Mouse (Mus musculus) stomach, embryonic 16.5 days (tissue): ENCODE data around the gene Med26. TPM values are rescaled to one million over a fixed set of nuclear protein-coding genes. Genes with fewer than 3 reads are reported as not detected.

Source experiments
- ATAC-seq: fragments of 200-750 bp; cut with Nextera tagmentation; 2 replicates; pipeline ENCODE4 v1.8.0; 2017; ENCODE audit warnings: moderate number of reproducible peaks, moderate TSS enrichment; ENCODE audit not compliant: insufficient read depth, low FRiP score
- H3K27ac ChIP-seq: fragments of 300-500 bp; sonication (generic); 2 replicates; pipeline ENCODE4 v1.5.1; 2014; ENCODE audit warnings: low read length
- H3K27me3 ChIP-seq: fragments of 300-500 bp; sonication (generic); 2 replicates; pipeline ENCODE4 v1.6.1; 2014; ENCODE audit warnings: low read length, control low read depth, mixed read lengths; ENCODE audit not compliant: control insufficient read depth, insufficient read depth
- H3K36me3 ChIP-seq: fragments of 300-500 bp; sonication (generic); 2 replicates; pipeline ENCODE4 v1.6.1; 2014; ENCODE audit warnings: low read length; ENCODE audit not compliant: control insufficient read depth, insufficient read depth
- H3K4me1 ChIP-seq: fragments of 300-500 bp; sonication (generic); 2 replicates; pipeline ENCODE4 v1.6.1; 2014; ENCODE audit warnings: low read length, control low read depth, mixed read lengths; ENCODE audit not compliant: control insufficient read depth, insufficient read depth
- H3K4me2 ChIP-seq: fragments of 300-500 bp; sonication (generic); 2 replicates; pipeline ENCODE4 v1.6.1; 2014; ENCODE audit warnings: low read depth, low read length, mixed read lengths
- H3K4me3 ChIP-seq: fragments of 300-500 bp; sonication (generic); replicated peaks from 2 replicates; pipeline ENCODE4 v1.5.1; 2014; ENCODE audit warnings: mild to moderate bottlenecking, low read length
- H3K9ac ChIP-seq: fragments of 300-500 bp; sonication (generic); 2 replicates; pipeline ENCODE4 v1.6.1; 2014; ENCODE audit warnings: low read length
- H3K9me3 ChIP-seq: fragments of 300-500 bp; sonication (generic); replicated peaks from 2 replicates; pipeline ENCODE4 v1.6.1; 2016; ENCODE audit warnings: low read length, control low read depth; ENCODE audit not compliant: control insufficient read depth
- WGBS: fragments of 180-500 bp; shearing (Covaris S2); extraction: QIAGEN DNeasy Blood & Tissue Kit; methylation state at CpG from one replicate; pipeline ENCODE4 v1.1.7; 2014; 5-methylcytosine and 5-hydroxymethylcytosine counted together
- polyA plus RNA-seq: library from polyadenylated mRNA; unstranded; fragments of >200 nt; fragmentation: Nextera tagmentation; extraction: Ambion mirVana; gene quantifications from 2 replicates; pipeline ENCODE4 v1.2.1, GENCODE M21; 2015

Gene Med26
- polyA plus RNA-seq, 1 experiment from 2014 or later: 14.7 TPM

GRCm38 (mm10) chr8:72496217-72496616 is 51.9 kb downstream of the Med26 start:
- no peak overlapping the region for H3K4me2 ChIP-seq
- H3K27me3 ChIP-seq: no peaks in the 10 kb centered on the region
- peaks cover 10% of the 10 kb centered on the region; the same call in 1 of the 2 replicates for H3K36me3 ChIP-seq
- no peak for ATAC-seq
- H3K27ac ChIP-seq: no peak overlapping the region
- WGBS: 86% methylated on average over 19 of the region's 19 CpGs
- H3K4me1 ChIP-seq: peaks cover 16% of the 10 kb centered on the region
- H3K4me3 ChIP-seq: no peak overlapping the region
- H3K9ac ChIP-seq: no peak overlapping the region
- H3K9me3 ChIP-seq: no peaks in the 10 kb centered on the region

GRCm38 (mm10) chr8:72495411-72496111 is 52.5 kb downstream of the Med26 start:
- Histone ChIP-seq H3K9ac (no peak overlapping the region), H3K27ac (no peak overlapping the region), H3K4me1 (peaks cover 20% of the 10 kb centered on the region), H3K36me3 (peaks cover 10% of the 10 kb centered on the region; the same call in 1 of the 2 replicates), H3K27me3 (no peaks in the 10 kb centered on the region), H3K4me2 (no peak overlapping the region), H3K4me3 (no peak overlapping the region), H3K9me3 (no peaks in the 10 kb centered on the region)
- WGBS: 88% methylated on average over 23 of the region's 23 CpGs
- ATAC-seq: no peak

GRCm38 (mm10) chr8:72493381-72493780 is 54.7 kb downstream of the Med26 start:
- H3K9me3 ChIP-seq: no peaks in the 10 kb centered on the region
- peak overlapping the region; percentile 42; the same call in 1 of the 2 replicates for H3K27ac ChIP-seq
- peaks cover 20% of the 10 kb centered on the region for H3K4me1 ChIP-seq
- 11% methylated on average over 8 of the region's 8 CpGs for WGBS
- H3K4me3 ChIP-seq: peak overlapping the region; percentile 87
- no peak for ATAC-seq
- H3K36me3 ChIP-seq: peaks cover 10% of the 10 kb centered on the region; the same call in 1 of the 2 replicates
- peak overlapping the region; percentile 59 for H3K4me2 ChIP-seq
- no peaks in the 10 kb centered on the region for H3K27me3 ChIP-seq
- peak overlapping the region; percentile 68 for H3K9ac ChIP-seq

- H3K4me3 ChIP-seq: peak overlapping the region; percentile 87
- H3K4me2 ChIP-seq: peak overlapping the region; percentile 90
- H3K9me3 ChIP-seq: no peaks in the 10 kb centered on the region
- H3K4me1 ChIP-seq: peaks cover 20% of the 10 kb centered on the region
- ATAC-seq: peak; percentile 99
- peak overlapping the region; percentile 88 for H3K9ac ChIP-seq
- H3K27me3 ChIP-seq: no peaks in the 10 kb centered on the region
- peak overlapping the region; percentile 72; the same call in 1 of the 2 replicates for H3K27ac ChIP-seq
- under 1% methylated on average over 56 of the region's 56 CpGs for WGBS
- peaks cover 14% of the 10 kb centered on the region; the same call in 1 of the 2 replicates for H3K36me3 ChIP-seq
Measured at GRCm38 (mm10) chr8:72492622-72493081, 55.4 kb downstream of the Med26 start.

GRCm38 (mm10) chr8:72491680-72492621 is 56.1 kb downstream of the Med26 start, which contains the start of gene Slc35e1:
TSS of gene Slc35e1 (minus strand) at chr8:72492614.
- Histone ChIP-seq H3K9me3 (no peaks in the 10 kb centered on the region), H3K4me3 (peak within 1 kb of the TSS; percentile 87), H3K9ac (peak within 1 kb of the TSS; percentile 88), H3K36me3 (peaks cover 14% of the 10 kb centered on the region; the same call in 1 of the 2 replicates), H3K4me2 (peak within 1 kb of the TSS; percentile 90), H3K27ac (peak within 1 kb of the TSS; percentile 72), H3K27me3 (no peaks in the 10 kb centered on the region), H3K4me1 (peaks cover 20% of the 10 kb centered on the region)
- ATAC-seq: peak; percentile 26; the same call in 1 of the 2 replicates
- under 1% methylated on average over 80 of the region's 98 CpGs for WGBS

- WGBS: 78% methylated on average over 2 of the region's 2 CpGs
- peaks cover 20% of the 10 kb centered on the region for H3K4me1 ChIP-seq
- H3K27me3 ChIP-seq: no peaks in the 10 kb centered on the region
- peak overlapping the region; percentile 90 for H3K4me2 ChIP-seq
- H3K36me3 ChIP-seq: peaks cover 17% of the 10 kb centered on the region; the same call in 1 of the 2 replicates
- no peaks in the 10 kb centered on the region for H3K9me3 ChIP-seq
- peak overlapping the region; percentile 88; the same call in 1 of the 2 replicates for H3K9ac ChIP-seq
- no peak overlapping the region for H3K27ac ChIP-seq
- H3K4me3 ChIP-seq: peak overlapping the region; percentile 87
- no peak for ATAC-seq
Measured at GRCm38 (mm10) chr8:72491017-72491416, 57.1 kb downstream of the Med26 start.

- ATAC-seq: no peak
- Histone ChIP-seq H3K36me3 (peaks cover 30% of the 10 kb centered on the region), H3K4me1 (peaks cover 11% of the 10 kb centered on the region), H3K4me2 (no peak overlapping the region), H3K9ac (no peak overlapping the region), H3K4me3 (no peak overlapping the region), H3K27ac (no peak overlapping the region), H3K27me3 (no peaks in the 10 kb centered on the region), H3K9me3 (no peaks in the 10 kb centered on the region)
Measured at GRCm38 (mm10) chr8:72487014-72487413, 61.1 kb downstream of the Med26 start.

- no peak for ATAC-seq
- Histone ChIP-seq H3K9me3 (no peaks in the 10 kb centered on the region), H3K4me2 (no peak overlapping the region), H3K4me1 (no peaks in the 10 kb centered on the region), H3K27ac (no peak overlapping the region), H3K36me3 (peaks cover 33% of the 10 kb centered on the region), H3K9ac (no peak overlapping the region), H3K4me3 (no peak overlapping the region), H3K27me3 (no peaks in the 10 kb centered on the region)
- 77% methylated on average over 6 of the region's 6 CpGs for WGBS
Measured at GRCm38 (mm10) chr8:72485456-72486199, 62.4 kb downstream of the Med26 start.
